Mouse (Mus musculus): ENCODE measurements around the gene Adprhl1. TPM values are rescaled to one million over a fixed set of nuclear protein-coding genes. Genes with fewer than 3 reads are reported as not detected.

Gene Adprhl1
- polyA plus RNA-seq, 1 experiment from 2014 or later: not detected

GRCm38 (mm10) chr8:13204371-13205140 is 49.4 kb downstream of the Adprhl1 start:
- ATAC-seq: no peak
- Histone ChIP-seq H3K27ac (no peak overlapping the region), H3K4me1 (peaks cover 12% of the 10 kb centered on the region), H3K36me3 (ENCODE audit: poor library complexity, severe bottlenecking) (no peaks in the 10 kb centered on the region), H3K4me2 (no peak overlapping the region), H3K9ac (no peak overlapping the region), H3K9me3 (replicated peaks) (no peaks in the 10 kb centered on the region), H3K4me3 (no peak overlapping the region), H3K27me3 (peaks cover 28% of the 10 kb centered on the region)
- 71% methylated on average over 12 of the region's 12 CpGs for WGBS

DNA sequence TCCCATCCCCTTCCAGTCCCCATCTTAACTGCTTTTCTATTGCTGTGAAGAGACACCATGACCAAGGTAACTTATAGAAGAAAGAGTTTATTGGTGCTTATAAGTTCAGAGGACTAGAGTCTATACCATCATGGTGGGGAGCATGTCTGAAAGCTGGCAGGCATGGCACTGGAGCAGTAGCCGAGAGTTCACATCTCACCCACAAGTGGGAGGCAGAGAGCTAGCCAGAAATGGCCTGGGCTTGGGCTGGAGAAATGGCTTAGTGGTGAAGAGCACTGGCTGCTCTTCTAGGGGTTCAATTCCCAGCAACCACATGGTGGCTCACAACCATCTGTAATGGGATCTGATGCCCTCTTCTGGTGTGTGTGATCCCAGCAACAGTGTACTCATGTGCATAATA is 50.5 kb downstream of the Adprhl1 start:
- H3K36me3 ChIP-seq (ENCODE audit: poor library complexity, severe bottlenecking): no peaks in the 10 kb centered on the region
- peaks cover 15% of the 10 kb centered on the region for H3K4me1 ChIP-seq
- ATAC-seq: no peak

DNA sequence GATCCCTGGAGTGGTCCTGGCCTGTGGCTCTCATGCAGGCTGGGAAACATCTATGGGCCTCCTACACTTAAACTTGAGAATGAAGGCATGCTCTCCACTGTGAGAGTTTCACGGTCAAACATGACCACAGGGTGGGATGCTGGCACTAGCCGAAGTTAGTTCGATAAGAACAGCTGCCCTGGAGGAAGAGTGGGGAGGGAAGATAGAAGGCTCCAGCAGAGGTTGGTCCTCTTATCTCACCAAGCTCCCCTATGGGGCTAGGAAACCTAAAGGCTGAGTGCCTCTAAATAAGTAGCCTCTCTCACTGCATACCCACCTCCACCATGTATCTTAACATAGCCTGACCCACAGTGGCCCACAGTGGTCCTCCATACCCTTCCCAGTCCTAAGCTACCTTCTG is 51.2 kb downstream of the Adprhl1 start:
- Histone ChIP-seq H3K9me3 (replicated peaks) (no peaks in the 10 kb centered on the region), H3K4me1 (peaks cover 15% of the 10 kb centered on the region), H3K36me3 (ENCODE audit: poor library complexity, severe bottlenecking) (no peaks in the 10 kb centered on the region), H3K4me2 (no peak overlapping the region), H3K27ac (no peak overlapping the region), H3K27me3 (peaks cover 28% of the 10 kb centered on the region), H3K4me3 (no peak overlapping the region), H3K9ac (no peak overlapping the region)
- WGBS: 90% methylated on average over 3 of the region's 3 CpGs
- no peak for ATAC-seq

More for the DNA sequence above, 50.5 kb downstream of the Adprhl1 start:
- 53% methylated on average over 1 of the region's 1 CpGs for WGBS
- H3K4me3 ChIP-seq: no peak overlapping the region
- H3K9me3 ChIP-seq (replicated peaks): no peaks in the 10 kb centered on the region
- H3K27ac ChIP-seq: no peak overlapping the region
- peaks cover 28% of the 10 kb centered on the region for H3K27me3 ChIP-seq
- no peak overlapping the region for H3K4me2 ChIP-seq
- no peak overlapping the region for H3K9ac ChIP-seq

DNA sequence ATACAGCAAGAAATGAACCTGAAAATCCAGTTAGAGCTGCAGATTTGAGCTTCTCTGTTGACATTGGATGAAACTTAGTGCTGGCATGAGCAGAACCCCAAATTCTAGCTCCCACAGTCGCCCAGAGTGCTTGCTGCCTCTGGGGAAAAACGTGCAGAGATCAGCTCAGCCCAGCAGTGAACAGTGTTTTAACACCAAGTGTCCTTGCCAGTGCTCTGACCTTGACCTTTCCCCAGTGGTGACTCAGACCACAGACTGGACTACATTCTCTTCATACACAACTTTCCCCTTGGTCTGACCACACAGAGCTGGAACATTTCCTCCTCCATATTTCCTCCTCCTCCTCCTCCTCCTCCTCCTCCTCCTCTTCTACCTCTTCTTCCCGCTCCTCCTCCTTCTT is 51.9 kb downstream of the Adprhl1 start:
- WGBS: 44% methylated on average over 2 of the region's 3 CpGs
- H3K27me3 ChIP-seq: peaks cover 28% of the 10 kb centered on the region
- H3K4me1 ChIP-seq: peaks cover 15% of the 10 kb centered on the region
- H3K4me3 ChIP-seq: no peak overlapping the region
- no peak overlapping the region for H3K9ac ChIP-seq
- 0 out of 2 replicates have a peak, but pooled peaks cover 2% of the 10 kb centered on the region for H3K36me3 ChIP-seq (ENCODE audit: poor library complexity, severe bottlenecking)
- H3K4me2 ChIP-seq: no peak overlapping the region
- no peak overlapping the region for H3K27ac ChIP-seq
- H3K9me3 ChIP-seq (replicated peaks): no peaks in the 10 kb centered on the region
- no peak for ATAC-seq

GRCm38 (mm10) chr8:13201013-13201334 is 53.0 kb downstream of the Adprhl1 start:
- Histone ChIP-seq H3K4me3 (peak overlapping the region; percentile 71), H3K9me3 (replicated peaks) (no peaks in the 10 kb centered on the region), H3K27me3 (peaks cover 28% of the 10 kb centered on the region), H3K4me1 (peaks cover 15% of the 10 kb centered on the region), H3K4me2 (peak overlapping the region; percentile 85), H3K9ac (peak overlapping the region; percentile 75), H3K36me3 (ENCODE audit: poor library complexity, severe bottlenecking) (0 out of 2 replicates have a peak, but pooled peaks cover 6% of the 10 kb centered on the region), H3K27ac (no peak overlapping the region)
- under 1% methylated on average over 18 of the region's 18 CpGs for WGBS
- ATAC-seq: no peak

GRCm38 (mm10) chr8:13200301-13201012 is 53.5 kb downstream of the Adprhl1 start, which contains the start of gene Grtp1:
Grtp1 (minus strand) TSS chr8:13200620.
- H3K27me3 ChIP-seq: peaks cover 28% of the 10 kb centered on the region
- H3K4me1 ChIP-seq: peaks cover 15% of the 10 kb centered on the region
- H3K4me2 ChIP-seq: peak within 1 kb of the TSS; percentile 85
- H3K9ac ChIP-seq: peak within 1 kb of the TSS; percentile 75
- H3K36me3 ChIP-seq (ENCODE audit: poor library complexity, severe bottlenecking): 0 out of 2 replicates have a peak, but pooled peaks cover 6% of the 10 kb centered on the region
- ATAC-seq: peak; percentile 78
- H3K27ac ChIP-seq: no peak within 1 kb of the TSS
- peak within 1 kb of the TSS; percentile 71 for H3K4me3 ChIP-seq
- no peaks in the 10 kb centered on the region for H3K9me3 ChIP-seq (replicated peaks)
- under 1% methylated on average over 57 of the region's 58 CpGs for WGBS

- Histone ChIP-seq H3K36me3 (ENCODE audit: poor library complexity, severe bottlenecking) (0 out of 2 replicates have a peak, but pooled peaks cover 6% of the 10 kb centered on the region), H3K4me3 (peak overlapping the region; percentile 71), H3K9ac (peak overlapping the region; percentile 75), H3K4me2 (peak overlapping the region; percentile 85), H3K27ac (no peak overlapping the region), H3K4me1 (peaks cover 21% of the 10 kb centered on the region), H3K9me3 (replicated peaks) (no peaks in the 10 kb centered on the region), H3K27me3 (peaks cover 28% of the 10 kb centered on the region)
- WGBS: 28% methylated on average over 14 of the region's 14 CpGs
- 0 out of 2 replicates have a peak, but pooled peaks have one; percentile 31 for ATAC-seq
These were observed 54.4 kb downstream of the Adprhl1 start for GRCm38 (mm10) chr8:13199385-13200061.

GRCm38 (mm10) chr8:13197493-13197892 is 56.5 kb downstream of the Adprhl1 start:
- Histone ChIP-seq H3K9me3 (replicated peaks) (no peaks in the 10 kb centered on the region), H3K36me3 (ENCODE audit: poor library complexity, severe bottlenecking) (peaks cover 6% of the 10 kb centered on the region; the same call in 1 of the 2 replicates), H3K4me1 (peaks cover 25% of the 10 kb centered on the region), H3K9ac (no peak overlapping the region), H3K4me2 (no peak overlapping the region), H3K27me3 (peaks cover 17% of the 10 kb centered on the region), H3K27ac (no peak overlapping the region), H3K4me3 (no peak overlapping the region)
- WGBS: 86% methylated on average over 5 of the region's 5 CpGs
- no peak for ATAC-seq

DNA sequence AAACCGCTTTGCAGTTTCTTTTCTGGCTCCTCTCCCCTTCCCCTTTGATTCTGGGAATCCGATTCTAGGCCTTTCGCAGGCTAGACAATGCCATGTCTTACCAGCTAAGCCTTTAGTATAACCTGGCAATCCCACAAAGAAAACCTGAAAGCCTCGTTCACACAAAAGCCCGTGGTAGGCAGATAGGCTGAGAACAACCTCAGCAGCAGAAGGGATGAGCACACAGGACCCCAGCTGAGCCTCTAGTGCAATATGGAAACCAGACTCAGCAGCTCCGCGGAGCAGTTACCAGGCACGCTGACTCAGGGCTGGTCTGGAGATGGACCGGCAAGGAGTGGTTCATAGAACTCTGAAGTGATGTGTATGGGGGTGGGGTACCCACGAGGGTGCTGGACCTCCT is 59.1 kb downstream of the Adprhl1 start:
- Histone ChIP-seq H3K9ac (peak overlapping the region; percentile 41; the same call in 1 of the 2 replicates), H3K27ac (peak overlapping the region; percentile 59), H3K4me3 (no peak overlapping the region), H3K9me3 (replicated peaks) (no peaks in the 10 kb centered on the region), H3K4me1 (peaks cover 16% of the 10 kb centered on the region), H3K4me2 (peak overlapping the region; percentile 24), H3K36me3 (ENCODE audit: poor library complexity, severe bottlenecking) (peaks cover 15% of the 10 kb centered on the region; the same call in 1 of the 2 replicates), H3K27me3 (no peaks in the 10 kb centered on the region)
- WGBS: 15% methylated on average over 10 of the region's 10 CpGs
- ATAC-seq: peak; percentile 38; the same call in 1 of the 2 replicates

DNA sequence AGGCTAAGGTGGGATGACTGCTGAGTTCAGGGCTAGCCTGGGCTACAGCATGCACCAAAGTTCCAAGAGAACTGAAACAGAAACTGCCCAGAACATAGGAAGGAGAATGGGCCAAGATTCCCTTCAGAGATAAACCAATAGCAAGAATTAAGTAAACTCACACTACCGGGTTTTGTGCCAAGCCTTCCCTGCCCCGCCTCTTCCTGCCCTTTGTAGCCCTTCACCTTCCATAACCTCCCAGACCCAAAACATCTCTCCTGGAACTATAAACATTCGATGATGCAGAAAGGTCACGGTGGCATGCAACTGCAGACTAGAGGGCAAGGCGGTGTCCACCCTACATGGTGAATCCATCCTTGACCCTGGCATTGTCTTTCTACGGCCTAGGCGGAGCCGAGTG is 63.7 kb downstream of the Adprhl1 start:
- WGBS: 96% methylated on average over 8 of the region's 8 CpGs
- no peak for ATAC-seq

GRCm38 (mm10) chr8:13188857-13189256 is 65.1 kb downstream of the Adprhl1 start:
- no peak overlapping the region for H3K4me3 ChIP-seq
- 93% methylated on average over 1 of the region's 1 CpGs for WGBS
- H3K27me3 ChIP-seq: no peaks in the 10 kb centered on the region
- ATAC-seq: no peak
- peaks cover 45% of the 10 kb centered on the region for H3K36me3 ChIP-seq (ENCODE audit: poor library complexity, severe bottlenecking)
- no peak overlapping the region for H3K27ac ChIP-seq
- H3K4me2 ChIP-seq: no peak overlapping the region
- no peak overlapping the region for H3K9ac ChIP-seq
- H3K4me1 ChIP-seq: no peaks in the 10 kb centered on the region; the same call in 1 of the 2 replicates
- H3K9me3 ChIP-seq (replicated peaks): no peaks in the 10 kb centered on the region

More for the DNA sequence above, 63.7 kb downstream of the Adprhl1 start:
- Histone ChIP-seq H3K27me3 (no peaks in the 10 kb centered on the region), H3K4me1 (peaks cover 11% of the 10 kb centered on the region), H3K4me3 (no peak overlapping the region), H3K4me2 (no peak overlapping the region), H3K27ac (no peak overlapping the region), H3K9ac (no peak overlapping the region), H3K36me3 (ENCODE audit: poor library complexity, severe bottlenecking) (peaks cover 33% of the 10 kb centered on the region), H3K9me3 (replicated peaks) (no peaks in the 10 kb centered on the region)

Measured in forebrain, embryonic 13.5 days (tissue).